Mouse (Mus musculus) liver, postnatal 0 days (tissue): Measurements from ENCODE around the gene Larp1b. TPM values are rescaled to one million over a fixed set of nuclear protein-coding genes. Genes with fewer than 3 reads are reported as not detected.

Source experiments
- ATAC-seq: fragments of 200-750 bp; cut with Nextera tagmentation; 2 replicates; pipeline ENCODE4 v1.8.0; 2017; ENCODE audit warnings: mild to moderate bottlenecking, moderate library complexity
- DNase-seq: peaks from one replicate; pipeline ENCODE4 v3.0.0-alpha.2; 2016
- H3K27ac ChIP-seq: fragments of 300-500 bp; sonication (generic); 2 replicates; pipeline ENCODE4 v1.5.1; 2014; ENCODE audit warnings: antibody characterized with exemption, moderate library complexity, mild to moderate bottlenecking, low read depth
- H3K27me3 ChIP-seq: fragments of 300-500 bp; sonication (generic); 2 replicates; pipeline ENCODE4 v1.6.1; 2014; ENCODE audit warnings: low read length, control low read depth, mixed read lengths; ENCODE audit not compliant: insufficient read depth
- H3K36me3 ChIP-seq: fragments of 300-500 bp; sonication (generic); replicated peaks from 2 replicates; pipeline ENCODE4 v1.6.1; 2014; ENCODE audit warnings: mild to moderate bottlenecking, control low read depth, low read length, moderate library complexity, mixed read lengths; ENCODE audit not compliant: insufficient read depth
- H3K4me1 ChIP-seq: fragments of 300-500 bp; sonication (generic); 2 replicates; pipeline ENCODE4 v1.6.1; 2014; ENCODE audit warnings: antibody characterized with exemption, mild to moderate bottlenecking, control low read depth; ENCODE audit not compliant: insufficient read depth
- H3K4me2 ChIP-seq: fragments of 300-500 bp; sonication (generic); 2 replicates; pipeline ENCODE4 v1.6.1; 2014; ENCODE audit warnings: low read depth, mild to moderate bottlenecking, low read length, moderate library complexity, mixed read lengths
- H3K4me3 ChIP-seq: fragments of 300-500 bp; sonication (generic); 2 replicates; pipeline ENCODE4 v1.5.1; 2014; ENCODE audit warnings: low read depth, low read length
- H3K9ac ChIP-seq: fragments of 300-500 bp; sonication (generic); replicated peaks from 2 replicates; pipeline ENCODE4 v1.6.1; 2014; ENCODE audit warnings: mild to moderate bottlenecking, moderate library complexity
- H3K9me3 ChIP-seq: fragments of 300-500 bp; sonication (generic); 2 replicates; pipeline ENCODE4 v1.6.1; 2016; ENCODE audit warnings: mild to moderate bottlenecking, control low read depth, low read length, mixed read lengths
- CTCF ChIP-seq: sonication (generic); IDR thresholded peaks from 2 replicates; pipeline ENCODE4 v1.5.1; 2016; ENCODE audit warnings: antibody characterized with exemption, low read depth
- EP300 ChIP-seq: IDR thresholded peaks from 2 replicates; pipeline ENCODE4 v1.6.1; 2016; ENCODE audit warnings: antibody characterized with exemption, low read depth, mild to moderate bottlenecking
- WGBS: fragments of 180-500 bp; shearing (Covaris S2); extraction: QIAGEN DNeasy Blood & Tissue Kit; methylation state at CpG from one replicate; pipeline ENCODE4 v1.1.7; 2014; ENCODE audit not compliant: insufficient replicate concordance; 5-methylcytosine and 5-hydroxymethylcytosine counted together
- polyA plus RNA-seq: library from polyadenylated mRNA; unstranded; fragments of >200 nt; fragmentation: Nextera tagmentation; extraction: Ambion mirVana; gene quantifications from 2 replicates; pipeline ENCODE4 v1.2.1, GENCODE M21; 2015

Gene Larp1b
- polyA plus RNA-seq, 1 experiment from 2014 or later: 22.3 TPM

DNA sequence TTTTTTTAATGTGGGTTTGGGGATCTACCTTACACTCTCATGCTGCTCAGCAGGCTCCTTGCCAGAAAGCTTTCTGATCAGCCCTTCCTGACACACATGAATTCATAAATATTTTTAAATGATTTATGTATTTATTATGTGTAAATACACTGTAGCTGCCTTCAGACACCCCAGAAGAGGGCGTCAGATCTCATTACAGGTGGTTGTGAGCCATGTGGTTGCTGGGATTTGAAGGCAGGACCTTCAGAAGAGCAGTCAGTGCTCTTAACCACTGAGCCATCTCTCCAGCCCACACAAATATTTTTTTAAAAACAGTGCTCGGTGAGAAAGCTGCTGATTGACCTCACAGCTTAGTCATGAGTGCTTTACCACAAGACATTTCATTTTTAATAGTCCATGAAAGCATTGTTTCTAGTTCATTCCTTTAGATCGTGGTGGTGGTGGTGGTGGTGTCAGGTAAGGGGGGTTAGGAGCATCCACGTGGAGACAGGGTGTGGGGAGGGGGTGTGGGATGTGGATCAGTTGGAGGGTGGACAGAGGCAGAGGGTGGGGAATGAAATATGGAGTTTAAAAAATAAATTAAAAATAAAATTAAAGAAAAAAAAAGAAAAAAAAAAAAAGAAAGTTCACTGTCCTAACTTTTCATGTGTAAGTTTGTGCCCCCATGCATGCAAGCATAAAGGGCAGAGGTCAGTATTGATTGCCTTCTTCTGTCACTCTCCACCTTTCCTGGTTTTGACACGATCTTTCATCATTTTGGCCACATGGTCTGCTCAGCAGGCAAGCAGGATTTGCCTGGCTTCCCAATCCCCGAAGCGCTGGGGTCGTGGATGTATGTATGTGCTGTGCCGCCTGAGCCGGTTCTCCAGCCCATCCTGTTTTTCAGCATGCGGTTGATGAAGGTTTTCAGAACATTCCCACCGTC, 81.9 kb downstream of the Larp1b start:
- TF ChIP-seq CTCF: no peak
- TF ChIP-seq EP300: no peak

DNA sequence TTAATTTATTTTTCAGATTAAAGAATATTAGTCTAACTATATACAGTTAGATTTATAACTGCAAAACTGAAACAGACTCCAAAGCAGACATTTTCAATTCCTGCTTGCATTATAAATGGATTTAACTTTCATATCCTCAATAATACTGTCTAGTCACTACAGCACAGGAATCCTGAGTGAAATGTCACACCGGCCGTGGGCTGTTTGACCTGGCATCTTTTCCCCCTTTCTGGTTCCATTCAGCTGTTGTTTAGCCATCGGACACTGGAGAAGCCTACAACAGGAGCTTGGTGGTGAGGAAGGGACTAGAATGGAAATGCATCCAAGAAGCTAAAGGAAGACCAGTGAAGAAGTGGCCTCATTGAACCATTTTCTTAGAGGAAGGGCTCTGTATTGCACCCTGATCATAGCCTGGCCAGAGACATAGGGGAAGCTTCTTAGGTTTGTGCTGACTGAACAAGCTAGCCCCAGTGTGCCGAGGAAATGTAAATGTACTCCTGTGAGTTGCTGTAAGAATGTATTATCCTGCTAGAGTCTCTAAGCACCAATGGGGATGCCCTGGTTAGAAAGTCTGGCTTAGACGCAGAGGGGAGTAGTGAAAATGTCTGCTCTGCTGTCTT, 88.8 kb downstream of the Larp1b start:
- no peaks in the 10 kb centered on the region for H3K36me3 ChIP-seq
- TF ChIP-seq EP300: no peak
- no peak for TF ChIP-seq CTCF

More for the DNA sequence above, 81.9 kb downstream of the Larp1b start:
- no peak overlapping the region for H3K4me2 ChIP-seq
- H3K9me3 ChIP-seq: no peaks in the 10 kb centered on the region
- H3K36me3 ChIP-seq: no peaks in the 10 kb centered on the region
- no peak overlapping the region for H3K4me3 ChIP-seq
- 65% methylated on average over 12 of the region's 12 CpGs for WGBS
- DNase-seq: peak; percentile 21
- H3K4me1 ChIP-seq: no peaks in the 10 kb centered on the region; the same call in 1 of the 2 replicates
- no peak overlapping the region for H3K9ac ChIP-seq
- peak; percentile 84 for ATAC-seq
- H3K27ac ChIP-seq: no peak overlapping the region
- H3K27me3 ChIP-seq: no peaks in the 10 kb centered on the region

DNA sequence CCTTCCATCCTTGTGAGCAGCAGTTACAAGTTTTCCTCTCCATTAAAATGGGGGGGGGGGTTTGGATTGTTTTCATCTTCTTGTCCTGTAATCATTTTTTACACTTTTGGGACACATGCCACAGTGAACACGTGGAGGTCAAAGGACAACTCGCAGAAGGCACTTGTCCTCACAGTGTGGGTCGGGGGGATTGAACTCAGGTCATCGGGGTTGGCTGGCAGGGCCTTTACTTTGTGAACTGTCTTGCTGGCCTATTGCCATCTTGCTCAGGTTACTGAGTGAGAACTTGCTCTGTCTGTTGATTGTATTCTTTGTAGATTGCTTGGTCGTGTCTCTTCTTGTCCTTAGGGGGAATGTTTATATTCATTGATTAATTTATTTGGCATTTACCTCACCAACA, 91.6 kb downstream of the Larp1b start:
- Histone ChIP-seq H3K36me3 (no peaks in the 10 kb centered on the region), H3K4me3 (no peak overlapping the region), H3K4me1 (no peaks in the 10 kb centered on the region), H3K4me2 (no peak overlapping the region), H3K9ac (no peak overlapping the region), H3K27me3 (no peaks in the 10 kb centered on the region), H3K9me3 (no peaks in the 10 kb centered on the region), H3K27ac (no peak overlapping the region)
- 64% methylated on average over 5 of the region's 5 CpGs for WGBS
- DNase-seq (no peak), ATAC-seq (peak; percentile 27; the same call in 1 of the 2 replicates)
- no peak for TF ChIP-seq CTCF
- TF ChIP-seq EP300: no peak

More for the DNA sequence above, 88.8 kb downstream of the Larp1b start:
- DNase-seq (no peak), ATAC-seq (no peak)
- 74% methylated on average over 5 of the region's 5 CpGs for WGBS
- Histone ChIP-seq H3K4me3 (no peak overlapping the region), H3K27ac (no peak overlapping the region), H3K9ac (no peak overlapping the region), H3K4me2 (no peak overlapping the region), H3K4me1 (no peaks in the 10 kb centered on the region), H3K27me3 (no peaks in the 10 kb centered on the region), H3K9me3 (no peaks in the 10 kb centered on the region)

DNA sequence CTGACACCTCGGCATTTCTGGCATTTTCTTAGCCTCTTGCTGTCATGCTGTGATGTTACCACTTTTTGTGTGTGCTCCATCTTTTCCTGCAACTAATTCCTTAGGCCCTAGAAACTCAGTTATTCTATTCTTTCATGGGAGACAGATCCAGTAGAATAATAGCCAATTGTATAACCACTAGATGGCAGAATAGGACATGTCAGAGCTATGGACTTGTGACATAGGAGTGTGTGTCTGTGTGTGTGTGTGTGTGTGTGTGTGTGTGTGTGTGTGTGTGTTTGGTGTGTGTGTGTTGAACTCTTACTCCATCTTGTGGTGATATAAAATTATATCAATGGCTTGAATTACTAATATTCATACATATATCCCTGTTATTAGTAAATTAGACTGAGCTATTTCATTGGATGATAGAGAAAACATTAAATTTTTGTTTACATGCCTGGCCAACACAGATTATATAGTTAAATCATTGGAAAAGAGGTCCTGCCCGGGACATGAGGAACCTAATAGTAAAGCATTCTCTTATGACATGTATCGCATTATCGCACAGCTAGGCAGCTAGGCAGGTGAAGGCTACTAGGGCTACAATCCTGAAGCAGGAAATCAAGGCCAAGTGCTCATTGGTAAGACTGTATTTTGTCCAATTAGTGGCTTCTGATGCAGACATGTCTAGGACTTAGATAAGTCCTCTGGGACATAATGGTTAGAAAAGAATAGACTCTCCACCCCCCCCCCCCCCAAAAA, 92.7 kb downstream of the Larp1b start:
- DNase-seq (peak; percentile 52), ATAC-seq (peak; percentile 79)
- 75% methylated on average over 4 of the region's 4 CpGs for WGBS
- H3K4me1 ChIP-seq: no peaks in the 10 kb centered on the region
- TF ChIP-seq CTCF: peak; percentile 85
- no peak for TF ChIP-seq EP300
- no peak overlapping the region for H3K4me3 ChIP-seq
- H3K9ac ChIP-seq: no peak overlapping the region
- H3K27ac ChIP-seq: no peak overlapping the region
- no peaks in the 10 kb centered on the region for H3K36me3 ChIP-seq
- no peak overlapping the region for H3K4me2 ChIP-seq
- H3K27me3 ChIP-seq: no peaks in the 10 kb centered on the region
- no peaks in the 10 kb centered on the region for H3K9me3 ChIP-seq

DNA sequence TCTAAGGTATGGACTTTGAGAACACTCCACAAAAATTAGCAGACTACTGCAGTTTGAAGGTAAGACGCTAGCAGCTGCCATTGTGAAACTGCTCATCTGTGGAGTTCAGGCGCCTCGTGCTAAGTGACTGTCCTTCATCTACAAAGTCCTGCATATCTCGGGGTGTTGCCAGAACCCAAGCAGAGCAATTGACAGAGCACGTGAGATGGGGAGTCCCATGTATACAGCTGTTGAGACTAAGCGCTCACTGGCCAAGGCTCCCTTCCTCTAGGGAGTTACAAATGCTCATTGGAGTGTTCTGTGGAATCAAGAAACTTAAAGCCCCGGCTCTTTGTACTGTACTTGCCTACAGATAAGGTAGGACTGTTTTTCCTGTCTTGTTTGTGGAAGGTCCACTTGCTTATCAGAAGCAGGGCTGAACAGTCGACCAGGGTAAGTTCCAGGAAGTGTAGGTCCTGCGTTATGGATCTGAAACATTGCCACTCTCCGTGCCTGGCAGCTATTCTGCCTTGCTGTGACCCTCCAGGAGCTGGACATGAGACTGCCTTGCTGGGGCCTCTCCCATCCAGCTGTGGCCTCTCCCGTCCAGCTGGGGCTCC, 94.2 kb downstream of the Larp1b start:
- no peak for TF ChIP-seq EP300
- TF ChIP-seq CTCF: no peak
- H3K9ac ChIP-seq: no peak overlapping the region
- H3K4me3 ChIP-seq: no peak overlapping the region
- H3K9me3 ChIP-seq: no peaks in the 10 kb centered on the region
- H3K27ac ChIP-seq: no peak overlapping the region
- ATAC-seq (no peak), DNase-seq (no peak)
- no peaks in the 10 kb centered on the region for H3K27me3 ChIP-seq
- no peaks in the 10 kb centered on the region for H3K4me1 ChIP-seq
- no peaks in the 10 kb centered on the region for H3K36me3 ChIP-seq
- 52% methylated on average over 11 of the region's 11 CpGs for WGBS
- no peak overlapping the region for H3K4me2 ChIP-seq
